Mouse (Mus musculus) mature B cell (primary cell): ENCODE data around the gene Gm27027.

Source experiments
- in situ Hi-C: fragments of 300-500 bp; cut with MboI; formaldehyde crosslinking; loops from 2 replicates; pipeline ENCODE4 v1.14.3; 2019

Gene Gm27027

DNA sequence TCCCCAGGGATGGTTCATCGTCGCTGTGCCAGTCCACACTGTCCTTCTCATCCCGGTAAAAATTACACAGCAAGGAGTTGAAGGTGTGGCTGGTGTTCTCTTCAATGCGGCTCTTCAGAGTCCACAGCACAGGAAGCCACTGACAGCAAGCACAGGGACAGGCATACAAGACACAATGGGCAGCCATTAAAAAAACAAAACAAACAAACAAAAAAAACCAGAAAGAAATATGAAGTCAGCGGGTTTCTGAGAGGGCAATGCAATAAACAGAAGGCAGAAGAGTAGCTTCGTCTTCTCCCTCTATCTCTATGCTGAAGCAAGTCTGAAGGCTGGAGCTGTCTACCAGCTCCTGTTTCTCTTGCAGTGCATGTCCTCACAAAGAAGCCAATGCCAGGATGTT, at the start of gene Gm27027:
TSS of gene Gm27027 (minus strand) at position 101 of the 400 bp plus-strand sequence.
- in situ Hi-C loops, result no loop called here

DNA sequence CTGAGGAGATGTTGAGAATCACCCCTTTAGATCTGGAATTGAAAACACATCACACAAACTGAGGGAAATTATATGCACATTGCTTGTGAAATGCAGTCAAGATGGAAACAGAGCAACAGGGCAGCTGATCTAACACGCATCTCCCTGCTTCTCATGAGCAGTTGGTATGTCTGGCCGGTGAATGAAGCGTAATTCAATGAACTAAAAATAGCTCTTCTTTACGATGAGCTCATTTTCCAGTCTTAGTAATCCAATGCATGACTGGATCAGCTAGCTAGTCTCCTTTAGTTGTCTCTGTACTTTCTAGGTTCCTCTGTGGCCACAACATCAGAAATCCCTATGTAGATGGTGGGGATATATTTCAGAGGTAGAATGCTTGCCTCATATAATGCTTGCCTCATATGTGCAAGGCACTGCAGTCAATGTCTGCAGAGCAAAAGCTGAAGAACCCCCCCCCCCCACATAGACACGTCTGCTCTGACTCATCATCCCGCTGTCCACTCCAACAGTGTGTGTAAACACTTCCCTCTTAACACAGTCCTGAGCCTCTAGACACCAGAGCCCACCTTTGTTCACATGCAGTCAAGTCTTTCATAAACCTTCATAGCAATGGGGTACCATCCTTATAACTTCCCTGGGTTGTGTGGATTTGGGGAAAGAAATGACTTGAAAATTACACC, 49.4 kb upstream of the Gm27027 start:
- in situ Hi-C loops, result loop anchor here (25.0 kb wide), 1 partner anchor 242 kb away; no protein-coding TSS in a partner anchor

DNA sequence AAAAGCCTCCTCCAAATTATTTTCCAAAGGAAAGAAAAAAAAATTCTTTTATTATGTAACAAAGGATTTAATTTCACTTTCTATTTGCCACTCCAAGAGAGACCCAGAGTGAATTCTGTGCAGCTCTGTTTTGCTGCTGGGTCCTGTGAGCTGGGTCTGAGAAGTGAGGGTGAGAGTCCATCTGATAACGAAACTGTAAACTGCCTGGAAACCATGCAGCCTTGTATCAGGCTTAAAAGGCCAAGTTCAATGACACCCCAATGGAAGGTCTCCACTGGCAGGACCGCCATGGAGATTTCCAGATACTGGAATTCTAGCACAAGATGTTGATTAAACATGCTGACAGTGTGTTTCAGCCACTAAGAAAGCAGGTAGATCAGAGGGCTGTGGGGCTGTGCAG, 48.0 kb upstream of the Gm27027 start:
- in situ Hi-C loops, result loop anchor here (25.0 kb wide), 1 partner anchor 243 kb away; no protein-coding TSS in a partner anchor

DNA sequence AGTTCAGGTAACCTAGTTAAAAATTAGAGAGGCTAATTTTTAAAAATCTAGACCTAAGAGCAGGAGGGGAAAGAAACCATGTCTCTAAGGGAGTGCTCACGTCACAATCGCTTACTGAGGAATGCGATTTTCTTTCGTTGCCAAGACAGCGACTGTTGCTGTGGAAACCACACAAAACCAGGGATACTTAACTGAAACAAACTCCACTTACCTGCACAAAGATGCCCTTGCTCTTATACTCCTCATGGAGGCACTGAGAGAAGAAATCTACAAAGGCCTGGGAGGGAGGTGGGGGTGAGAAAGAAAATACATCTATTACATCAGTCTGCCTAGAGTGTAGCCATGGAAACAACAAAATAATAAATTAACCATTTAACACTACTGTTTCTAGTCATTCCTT, 47.5 kb upstream of the Gm27027 start:
- in situ Hi-C loops, result loop anchor here (25.0 kb wide), 1 partner anchor 244 kb away; no protein-coding TSS in a partner anchor

DNA sequence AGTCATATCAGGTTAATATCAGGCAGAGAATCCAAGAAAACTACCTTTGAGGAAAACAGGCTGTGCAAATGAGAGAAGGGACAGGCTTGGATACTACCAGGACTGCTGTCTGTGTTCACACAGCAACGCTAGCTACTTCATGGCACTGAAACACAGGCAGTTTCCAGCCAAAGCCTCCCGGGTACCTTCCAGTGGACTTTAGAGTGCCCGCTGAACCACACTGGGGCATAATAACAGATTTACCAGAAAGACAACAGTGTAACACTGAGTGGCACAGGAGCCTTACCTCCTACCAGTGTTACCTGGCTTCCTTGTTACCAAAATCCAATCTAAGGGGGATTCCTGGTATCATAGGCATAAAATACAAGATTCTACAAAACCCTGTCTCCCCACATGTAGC, 46.3 kb upstream of the Gm27027 start:
- in situ Hi-C loops, result loop anchor here (25.0 kb wide), 1 partner anchor 245 kb away; no protein-coding TSS in a partner anchor

DNA sequence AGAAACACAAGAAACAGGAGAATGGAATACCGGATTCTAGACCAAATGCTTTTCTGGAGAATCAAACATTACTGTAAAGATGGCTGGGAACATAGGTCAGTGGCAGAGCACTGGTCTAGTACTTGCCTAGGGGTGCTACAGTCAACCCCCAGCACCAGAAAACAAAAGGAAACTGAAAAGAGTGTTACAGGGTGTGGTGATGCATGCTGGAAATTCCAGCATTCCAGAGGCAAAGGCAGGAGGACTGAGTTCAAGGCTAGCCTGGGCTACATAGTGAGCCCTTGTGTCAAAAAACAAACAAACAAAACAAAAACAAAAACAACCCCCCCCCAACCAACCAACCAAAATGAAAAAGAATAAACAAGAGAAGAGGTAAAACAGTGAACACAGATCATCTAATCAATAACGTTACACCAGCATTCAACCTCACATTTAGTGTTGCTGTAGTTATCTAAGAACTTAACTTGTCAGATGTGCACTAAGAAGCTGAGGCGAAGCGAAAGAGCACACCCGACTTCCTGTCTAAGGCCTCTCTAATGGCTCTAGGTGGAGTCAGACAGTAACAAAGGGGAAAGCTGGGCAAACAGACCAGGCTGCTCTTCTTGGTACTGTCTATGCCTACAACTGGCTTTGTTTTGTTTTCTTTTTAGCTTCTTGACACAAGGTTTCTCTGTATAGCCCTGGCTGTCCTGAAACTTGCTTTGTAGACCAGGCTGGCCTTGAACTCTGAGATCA, 44.4 kb upstream of the Gm27027 start:
- in situ Hi-C loops, result loop anchor here (25.0 kb wide), 1 partner anchor 247 kb away; no protein-coding TSS in a partner anchor

DNA sequence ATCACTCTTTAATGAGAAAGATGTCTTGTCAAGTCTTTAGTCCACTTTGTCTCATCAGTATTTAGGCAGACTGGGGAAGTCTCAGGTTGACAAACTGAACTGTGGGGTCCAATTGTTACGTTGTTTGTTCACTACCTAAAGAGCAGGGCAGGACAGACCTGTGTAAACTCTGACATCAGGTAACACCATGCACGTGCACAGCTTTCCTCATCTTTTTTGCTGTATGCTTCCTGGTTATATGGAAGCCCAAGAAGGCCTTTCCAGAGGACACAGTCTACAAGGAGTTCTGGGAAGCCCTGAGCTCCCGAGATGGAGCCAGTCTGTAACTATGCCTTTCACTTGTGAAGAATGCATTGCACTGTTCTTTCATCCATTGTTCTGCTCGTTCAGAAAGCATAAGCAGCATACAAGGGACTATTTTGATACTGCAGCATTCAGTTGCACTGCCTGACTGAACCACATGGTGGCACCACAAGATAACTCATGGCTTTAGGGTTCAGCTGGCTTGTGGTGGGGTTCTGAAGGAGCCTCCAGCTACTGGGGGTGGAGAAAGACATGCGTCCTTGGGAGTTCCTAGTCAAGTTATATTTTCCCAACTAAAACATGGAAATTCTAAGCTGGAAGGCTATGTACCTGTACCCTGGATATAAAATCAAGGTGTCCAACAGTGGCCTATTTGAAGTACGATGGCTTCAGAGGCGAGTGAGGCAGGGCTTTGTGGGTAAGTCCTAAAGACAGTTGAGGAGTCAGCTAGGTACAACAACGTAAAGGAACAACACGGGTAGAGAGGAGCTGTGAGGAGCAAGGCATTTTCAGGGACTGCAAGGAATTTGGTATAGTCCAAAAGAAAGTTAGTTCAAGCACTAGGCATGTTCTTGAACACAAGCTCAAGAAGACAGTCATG, 39.5 kb upstream of the Gm27027 start:
- in situ Hi-C loops, result loop anchor here (25.0 kb wide), 1 partner anchor 252 kb away; no protein-coding TSS in a partner anchor

DNA sequence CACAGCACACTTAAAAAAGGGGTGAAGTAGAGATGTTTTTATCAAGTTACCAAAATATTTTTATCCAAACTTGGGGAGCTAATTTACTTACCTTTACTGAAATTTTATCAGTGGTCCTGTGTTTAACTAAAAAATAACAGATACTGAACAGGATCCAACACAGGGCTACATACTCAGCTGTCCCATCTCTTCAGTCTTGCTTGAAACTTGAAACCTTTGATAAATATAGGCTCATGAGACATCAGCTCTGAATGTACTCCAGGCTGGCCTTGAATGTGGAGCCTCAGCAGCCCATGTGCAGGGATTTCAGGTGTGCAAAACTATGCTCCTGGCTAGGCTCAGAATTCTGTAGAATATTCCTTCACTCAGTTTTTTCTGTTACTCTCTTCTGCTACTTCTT, 34.4 kb upstream of the Gm27027 start:
- in situ Hi-C loops, result loop anchor here (25.0 kb wide), 1 partner anchor 257 kb away; no protein-coding TSS in a partner anchor

DNA sequence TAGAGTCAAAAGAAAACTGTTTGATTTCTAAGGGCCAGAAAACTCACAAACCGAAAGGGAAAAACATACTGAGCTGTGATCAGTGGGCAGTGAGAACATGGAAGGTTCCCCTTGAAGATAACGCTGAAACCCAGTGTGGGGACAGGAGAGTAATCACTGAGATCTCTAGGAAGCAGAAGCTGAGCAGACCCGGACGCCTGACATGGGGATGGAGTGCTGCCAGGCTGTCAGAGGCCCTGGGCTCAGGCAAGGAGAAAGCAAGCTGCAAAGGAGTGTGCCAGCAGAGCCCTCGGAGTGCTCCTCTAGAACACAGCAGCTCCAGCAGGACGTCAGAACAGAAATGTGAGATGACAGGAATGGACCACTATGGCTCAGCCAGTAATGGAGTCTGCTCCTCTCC, 28.5 kb upstream of the Gm27027 start:
- in situ Hi-C loops, result loop anchor here (25.0 kb wide), 1 partner anchor 263 kb away; no protein-coding TSS in a partner anchor

DNA sequence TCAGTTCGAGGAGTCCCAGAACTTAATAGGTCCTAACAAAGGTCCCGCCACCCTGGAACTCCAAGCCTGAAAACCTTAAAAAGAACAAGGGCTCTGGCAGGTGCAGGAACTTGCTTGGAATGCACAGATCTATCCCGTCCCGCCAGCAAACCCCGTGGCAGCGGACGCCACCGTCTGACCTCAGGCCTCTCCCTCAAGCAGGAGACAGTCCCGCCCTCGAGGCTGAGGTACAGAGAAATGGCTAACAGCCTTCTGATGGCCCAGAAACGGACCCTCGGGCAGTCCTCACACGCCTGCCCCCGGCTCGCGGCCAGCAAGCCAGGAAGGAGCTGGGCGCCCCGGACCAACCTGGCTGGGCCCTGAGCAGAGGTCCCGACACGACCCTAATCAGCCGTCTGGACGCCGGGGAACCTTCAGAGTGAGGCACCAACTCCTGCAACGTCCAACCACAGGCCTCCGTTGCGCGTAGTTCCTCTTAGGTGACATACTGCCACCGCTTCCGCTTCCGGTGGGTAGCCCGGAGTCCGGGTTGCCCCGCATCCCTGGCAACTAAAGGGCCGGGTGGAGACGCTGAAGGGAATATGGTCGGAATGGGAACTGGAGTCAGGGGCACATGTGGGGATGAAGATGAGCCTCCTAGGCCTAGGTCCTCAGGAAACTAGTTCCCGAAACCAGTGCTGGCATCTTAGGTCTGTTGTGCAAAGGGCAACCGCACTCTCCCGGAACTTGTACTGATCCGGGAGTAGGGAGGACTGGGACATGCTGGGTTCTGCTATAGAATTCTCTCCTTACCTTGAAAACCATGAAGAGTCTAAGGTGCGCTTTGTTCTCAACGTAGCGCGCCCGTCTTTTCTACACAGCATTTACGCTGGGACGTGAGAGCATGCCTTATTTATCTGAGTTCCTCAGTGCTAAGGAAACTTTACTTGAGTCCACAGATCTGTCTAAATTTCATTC, 14.5 kb upstream of the Gm27027 start, which contains the start of gene Alkbh3:
TSS of gene Alkbh3 (minus strand) at position 473 of the 957 bp plus-strand sequence.
- in situ Hi-C loops, result no loop called here

DNA sequence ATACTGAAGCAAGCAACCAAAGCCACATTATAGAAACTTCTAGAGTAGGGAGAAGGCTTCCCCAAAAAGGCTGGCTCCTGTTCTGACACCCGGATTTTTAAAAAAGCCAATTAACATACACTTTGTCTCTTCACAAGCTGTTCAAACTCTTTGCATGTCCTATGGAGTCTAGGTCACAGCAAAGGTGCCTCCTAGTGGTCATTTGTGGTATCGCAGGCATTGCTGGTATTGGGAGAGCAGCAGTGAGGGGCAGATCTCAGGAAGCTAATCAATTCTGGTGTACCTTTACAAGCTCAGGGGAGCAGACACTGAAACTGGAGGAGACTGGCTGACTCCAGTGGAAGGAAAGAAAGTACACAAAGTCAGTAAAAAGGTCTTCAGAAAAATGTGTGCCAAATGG, 6.2 kb upstream of the Gm27027 start:
- in situ Hi-C loops, result no loop called here

DNA sequence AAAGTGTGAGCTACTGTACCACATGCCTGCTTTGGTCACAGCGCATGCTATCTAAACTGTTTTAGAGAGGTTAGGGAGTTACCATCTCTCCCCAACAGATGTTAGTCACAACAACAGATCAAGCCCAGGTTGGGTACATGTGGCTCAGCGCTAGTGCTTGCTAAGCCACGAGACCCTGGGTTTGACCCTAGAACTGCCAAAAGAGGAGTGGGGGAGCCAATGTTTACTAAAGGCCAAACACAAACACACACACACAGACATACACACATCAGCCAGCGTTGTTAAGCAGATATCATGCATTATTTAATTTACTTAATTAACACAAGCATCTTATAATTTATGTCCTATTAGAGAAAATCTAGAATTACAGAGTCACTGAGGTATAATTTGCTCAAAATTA, 5.8 kb upstream of the Gm27027 start:
- in situ Hi-C loops, result no loop called here

DNA sequence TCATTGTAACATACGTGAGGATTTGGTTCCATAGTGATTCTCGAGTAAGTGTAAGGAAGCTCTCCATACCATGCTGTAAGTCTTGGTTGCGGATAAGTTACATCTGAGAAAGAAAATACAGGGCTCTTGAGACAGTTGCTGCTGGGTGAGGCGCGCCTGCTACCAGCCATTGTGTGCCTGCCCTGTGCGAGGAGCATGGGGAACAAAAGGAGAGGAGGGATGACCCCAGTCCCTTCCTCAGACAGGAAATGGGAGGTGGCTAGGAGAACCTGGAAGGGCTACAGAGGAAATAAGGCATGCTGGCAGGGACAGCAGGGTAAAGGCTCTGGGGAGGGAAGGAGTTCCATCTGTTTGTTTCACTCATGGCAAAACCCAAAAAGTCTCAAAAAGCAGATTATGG, 5.3 kb upstream of the Gm27027 start:
- in situ Hi-C loops, result no loop called here

DNA sequence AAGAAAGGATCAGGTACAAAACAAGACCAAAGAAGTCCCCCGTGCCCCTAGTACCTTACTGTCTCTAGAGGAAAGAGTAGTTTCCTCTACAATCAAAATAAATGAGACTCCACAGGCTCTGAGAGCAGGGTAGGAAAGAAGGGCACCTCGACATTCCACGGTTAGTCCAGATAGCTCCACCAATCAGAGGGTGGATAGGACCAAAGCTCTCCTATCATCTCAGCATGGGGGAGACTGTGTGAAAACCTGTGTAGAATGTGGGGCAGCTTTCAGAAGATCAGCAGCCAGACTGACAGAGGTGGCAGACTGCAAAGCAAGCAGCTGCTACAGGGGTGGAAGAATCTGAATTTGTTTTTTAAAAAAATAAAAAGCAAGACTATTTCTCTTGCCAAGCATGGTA, 3.3 kb downstream of the Gm27027 start:
- in situ Hi-C loops, result no loop called here

DNA sequence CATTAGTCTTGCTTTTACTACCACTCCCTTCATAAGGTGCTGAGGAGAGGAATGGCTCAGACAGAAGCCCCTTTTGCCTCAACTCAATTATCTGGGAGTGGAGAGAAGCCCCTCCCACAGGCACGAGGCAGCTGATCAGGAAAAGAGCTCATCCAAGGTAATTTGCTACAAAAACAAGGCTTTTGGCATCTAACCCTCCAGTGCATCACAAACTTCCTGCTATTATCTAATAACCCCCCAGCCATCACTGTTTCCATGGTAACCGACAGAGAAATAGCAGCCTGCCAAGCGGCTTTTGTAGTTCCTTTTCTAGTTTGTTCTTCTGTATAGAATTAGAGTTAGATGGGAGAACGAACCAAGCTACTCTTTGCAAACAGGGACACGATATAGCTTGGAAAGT, 3.9 kb downstream of the Gm27027 start:
- in situ Hi-C loops, result no loop called here

DNA sequence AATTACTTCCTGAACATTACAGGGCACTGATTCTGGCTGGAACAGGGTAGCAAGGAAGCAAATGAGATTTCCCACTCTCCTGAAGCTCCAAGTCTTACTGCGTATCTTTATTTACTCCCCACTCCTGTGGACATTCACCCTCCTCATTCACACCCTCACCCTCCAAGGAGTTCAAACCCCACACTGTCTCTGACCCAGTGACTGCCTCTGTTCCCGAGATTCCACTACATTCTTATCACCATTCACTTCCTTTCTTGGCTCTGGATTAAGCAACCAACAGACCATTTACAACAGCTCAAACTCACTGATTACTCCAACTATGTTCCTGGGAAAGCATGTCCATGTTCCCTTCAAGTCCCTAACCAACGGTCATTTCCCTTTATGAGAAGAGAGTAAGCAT, 4.8 kb downstream of the Gm27027 start:
- in situ Hi-C loops, result no loop called here

DNA sequence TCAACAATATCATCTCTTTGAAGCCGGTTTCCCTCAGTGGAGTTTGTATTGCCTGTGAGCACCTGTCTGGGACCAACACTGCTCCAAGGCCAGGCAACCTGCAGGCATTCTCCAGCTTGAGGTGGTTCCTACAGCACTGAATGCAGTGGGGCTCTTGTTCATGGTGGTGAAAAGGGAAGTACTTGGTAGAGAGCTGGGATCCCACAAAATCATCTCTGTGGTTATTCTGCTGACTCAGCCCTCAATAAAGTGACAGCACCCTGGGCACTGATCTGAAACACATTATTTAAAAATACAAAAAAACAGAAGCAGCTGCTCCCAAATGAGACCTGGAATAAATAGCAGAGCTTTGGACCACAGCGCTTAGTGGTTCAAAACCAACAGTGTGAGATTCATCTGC, 7.7 kb downstream of the Gm27027 start:
- in situ Hi-C loops, result no loop called here

DNA sequence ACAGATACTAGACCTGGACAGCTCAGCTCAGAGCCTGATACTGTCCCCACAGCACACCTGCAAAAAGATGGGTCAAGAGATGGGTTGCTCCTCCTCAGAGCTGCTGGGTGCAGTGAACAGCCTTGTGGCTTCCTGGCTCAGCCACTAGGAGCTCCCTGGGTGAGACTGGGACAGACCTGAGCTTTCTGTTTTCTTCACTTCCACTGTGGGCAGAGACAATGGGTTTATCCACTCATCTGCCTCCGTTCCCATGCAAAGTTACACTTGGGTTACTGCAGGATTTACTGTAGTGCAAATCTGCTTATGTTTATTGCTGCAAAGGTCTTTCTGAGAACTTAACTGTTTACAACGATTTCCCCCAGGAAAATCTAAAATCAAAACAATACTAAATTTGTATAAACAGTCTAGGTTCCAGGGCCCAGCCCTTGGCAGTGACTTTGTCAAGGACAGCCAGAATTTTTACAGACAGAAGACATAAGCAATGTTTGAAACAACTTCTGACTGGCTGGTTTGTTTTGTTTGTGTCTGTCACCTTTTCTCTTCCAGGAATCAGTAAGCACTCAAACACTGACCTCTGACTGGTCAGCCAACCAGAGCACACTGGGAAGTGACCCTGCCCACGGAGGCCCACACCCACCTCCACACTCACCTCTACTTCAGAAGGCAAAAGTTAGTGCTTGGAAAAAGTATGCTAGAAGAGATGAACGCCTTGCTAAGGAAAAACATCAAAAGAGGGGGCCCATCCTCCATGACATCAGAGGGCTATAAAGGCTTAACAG, 13.5 kb downstream of the Gm27027 start:
- in situ Hi-C loops, result no loop called here

DNA sequence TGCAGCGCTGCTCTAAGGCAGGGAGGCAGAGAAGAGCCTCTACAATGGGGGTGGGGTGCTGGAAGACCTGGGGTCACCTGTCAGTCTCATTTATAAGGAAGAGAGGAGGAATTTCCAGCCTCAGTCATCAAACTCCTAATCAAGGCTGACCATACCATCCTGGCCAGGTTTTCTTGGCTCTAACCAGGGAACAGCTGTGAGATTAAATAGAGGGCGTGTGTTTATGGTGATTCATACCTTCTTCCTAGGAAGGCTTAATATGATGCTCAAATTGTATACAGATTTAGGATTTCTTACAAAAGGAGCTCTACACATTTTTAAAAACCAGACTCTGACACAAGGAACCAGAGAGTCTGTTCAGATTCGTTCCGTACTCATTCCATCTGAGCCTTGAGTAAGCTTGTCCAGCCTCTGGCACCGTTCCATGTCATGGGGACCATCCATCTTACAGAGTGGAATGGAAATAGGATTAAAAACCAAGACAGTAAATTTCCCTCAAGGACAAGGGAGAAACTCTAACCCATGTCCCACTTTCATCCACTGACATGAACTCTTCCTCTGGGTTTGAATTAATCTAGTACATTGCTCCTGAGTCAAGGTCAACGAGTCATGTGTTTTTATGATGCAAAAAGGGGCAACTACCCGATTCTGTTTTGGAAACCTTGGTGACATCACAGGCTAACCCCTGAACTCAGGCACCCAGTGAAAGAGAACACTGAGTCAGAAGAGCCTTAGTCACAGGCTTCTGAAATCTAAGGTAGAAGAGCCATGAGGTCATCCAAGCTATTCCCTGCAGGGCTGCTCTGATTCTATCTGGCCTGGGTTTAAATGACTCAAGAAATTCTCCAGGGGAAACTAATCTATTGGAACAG, 16.7 kb downstream of the Gm27027 start:
- in situ Hi-C loops, result no loop called here
